Mouse (Mus musculus): ENCODE data around the gene Uqcrq.

Gene Uqcrq

DNA sequence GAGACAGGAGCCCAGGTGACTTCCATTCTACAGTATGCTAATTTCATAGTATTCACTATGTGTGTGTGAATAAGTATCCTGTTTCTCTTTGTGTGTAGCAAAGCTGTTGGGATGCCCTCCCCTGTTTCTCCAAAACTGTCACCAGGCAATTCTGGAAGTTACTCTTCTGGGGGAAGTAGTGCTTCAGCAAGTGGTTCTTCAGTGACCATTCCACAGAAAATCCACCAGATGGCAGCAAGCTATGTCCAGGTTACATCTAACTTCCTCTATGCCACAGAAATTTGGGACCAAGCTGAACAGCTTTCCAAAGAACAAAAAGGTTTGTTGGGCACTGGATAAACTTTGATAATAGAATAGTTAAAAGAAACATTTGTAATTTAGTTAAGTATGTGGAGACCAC, 18.9 kb downstream of the Uqcrq start:
- peak; percentile 7 for DNase-seq (ENCODE audit: low read depth)

DNA sequence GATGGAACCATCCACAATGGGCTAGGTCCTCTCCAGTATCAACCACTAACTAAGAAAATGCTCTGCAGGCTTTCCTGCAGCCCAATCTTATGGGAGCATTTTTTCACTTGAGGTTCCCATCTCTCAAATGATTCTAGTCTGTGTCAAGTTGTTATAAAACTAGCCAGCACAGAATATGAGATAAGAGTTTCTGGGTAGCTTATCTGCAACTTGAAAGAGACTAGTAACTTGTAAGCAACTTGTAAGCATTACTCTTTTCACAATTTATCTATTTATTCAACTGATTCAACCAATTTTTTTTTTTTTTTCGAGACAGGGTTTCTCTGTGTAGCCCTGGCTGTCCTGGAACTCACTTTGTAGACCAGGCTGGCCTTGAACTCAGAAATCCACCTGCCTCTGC, 27.0 kb downstream of the Uqcrq start:
- no peak for DNase-seq (ENCODE audit: low read depth)

DNA sequence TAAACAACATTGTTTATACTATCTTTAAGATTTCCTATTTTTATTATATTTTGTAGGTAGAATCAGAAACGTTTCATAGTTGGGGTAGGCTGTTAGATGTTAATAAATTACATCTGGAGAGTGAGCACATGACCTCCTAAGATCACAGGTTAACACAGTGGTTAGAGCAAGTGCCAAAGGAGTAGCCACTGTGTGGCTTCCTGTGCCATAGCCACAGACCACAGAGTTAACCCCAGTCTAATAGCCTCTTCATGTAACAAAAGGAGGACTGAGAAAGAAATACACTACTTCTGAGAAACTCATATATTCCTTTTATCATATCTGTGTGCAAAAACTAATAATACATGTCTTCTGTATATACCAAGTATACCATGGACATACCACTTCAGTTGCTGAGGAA, 36.8 kb downstream of the Uqcrq start:
- no peak for DNase-seq (ENCODE audit: low read depth)

DNA sequence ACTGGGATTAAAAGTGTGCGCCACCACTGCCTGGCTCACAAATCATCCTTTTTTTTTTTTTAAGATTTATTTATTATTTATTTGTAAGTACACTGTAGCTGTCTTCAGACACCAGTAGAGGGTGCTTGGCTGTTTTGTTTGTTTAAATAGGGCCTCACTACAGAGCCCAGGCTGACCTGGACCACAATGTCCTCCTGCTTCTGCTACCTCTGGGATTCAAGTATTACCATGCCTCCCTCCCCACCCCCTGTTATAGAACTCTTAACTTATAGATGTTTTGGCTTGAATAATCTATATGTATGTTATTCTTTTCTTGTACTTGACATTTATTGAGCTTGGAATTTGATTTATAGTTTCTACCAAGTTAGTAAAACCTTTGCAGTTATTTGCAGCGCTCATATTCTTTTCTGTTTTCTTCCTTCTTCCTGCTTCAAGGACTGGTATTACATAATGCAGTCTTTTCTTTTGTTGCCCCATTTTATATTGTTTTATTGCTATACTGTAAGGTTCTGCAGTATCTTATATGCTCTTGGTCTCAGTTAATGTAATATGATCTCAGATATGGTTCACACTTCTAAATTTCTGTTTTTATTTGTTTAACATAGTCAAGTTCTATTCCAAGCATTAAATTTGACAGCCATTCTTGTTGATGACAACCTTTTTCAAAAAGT, 46.7 kb downstream of the Uqcrq start:
- DNase-seq (ENCODE audit: low read depth): no peak

DNA sequence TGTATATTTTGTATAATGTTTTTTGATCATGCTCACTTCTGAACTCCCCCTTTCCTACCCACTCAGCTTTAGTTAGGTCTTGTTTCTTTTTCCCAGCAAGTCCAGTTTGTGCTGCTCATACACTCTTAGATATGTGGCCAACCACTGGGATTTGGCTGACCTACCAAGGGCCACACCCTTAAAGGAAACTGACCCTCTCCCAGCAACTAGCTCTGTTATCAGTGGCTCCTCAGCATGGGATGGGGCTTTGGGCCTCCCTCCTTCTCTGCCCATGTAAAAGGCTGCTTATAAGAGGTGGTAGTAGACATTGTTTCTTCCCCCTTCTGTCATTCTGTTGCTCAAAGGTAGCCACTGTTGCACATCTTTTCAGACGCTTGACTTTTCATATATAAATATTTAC, 51.7 kb downstream of the Uqcrq start:
- DNase-seq (ENCODE audit: low read depth): no peak

Data from fibroblast of lung, adult 2 months (primary cell).